Mouse (Mus musculus) C2C12 (cell line): Measurements from ENCODE around the gene Scyl1. TPM values are rescaled to one million over a fixed set of nuclear protein-coding genes. Genes with fewer than 3 reads are reported as not detected.
"Not testable (repeated sequence)": the region's sequence is repeated elsewhere in the genome, so short reads cannot be mapped to it uniquely, and the experiment has no call there.

ENCODE experiments used
- H3K27me3 ChIP-seq: one replicate; pipeline ENCODE4 v1.6.1; 2011; ENCODE audit not compliant: control insufficient read depth, insufficient read depth, insufficient read length
- H3K36me3 ChIP-seq: one replicate; pipeline ENCODE4 v1.6.1; 2011; ENCODE audit not compliant: control insufficient read depth, insufficient read depth
- H3K4me3 ChIP-seq: one replicate; pipeline ENCODE4 v1.5.1; 2011; ENCODE audit warnings: mild to moderate bottlenecking, control low read depth; ENCODE audit not compliant: poor library complexity, insufficient read depth, severe bottlenecking
- H3K79me2 ChIP-seq: one replicate; pipeline ENCODE4 v1.6.1; 2011; ENCODE audit not compliant: control insufficient read depth, insufficient read depth
- H3K79me3 ChIP-seq: one replicate; pipeline ENCODE4 v1.6.1; 2011; ENCODE audit warnings: low read depth, control low read depth
- H3ac ChIP-seq: one replicate; pipeline ENCODE3; 2011; ENCODE audit warnings: low read depth; ENCODE audit not compliant: control insufficient read depth, insufficient read length
- CEBPB ChIP-seq: IDR thresholded peaks from one replicate; pipeline ENCODE4 v1.6.1; 2011; ENCODE audit warnings: low read depth, mild to moderate bottlenecking, control low read depth, moderate library complexity
- CTCF ChIP-seq: IDR thresholded peaks from one replicate; pipeline ENCODE4 v1.5.1; 2011; ENCODE audit not compliant: control insufficient read depth, insufficient read depth, insufficient read length
- FOSL1 ChIP-seq: IDR thresholded peaks from one replicate; pipeline ENCODE4 v1.8.0; 2011; ENCODE audit warnings: mild to moderate bottlenecking, low read length; ENCODE audit not compliant: poor library complexity, insufficient read depth, severe bottlenecking
- MAX ChIP-seq: IDR thresholded peaks from one replicate; pipeline ENCODE4 v1.6.1; 2011; ENCODE audit warnings: mild to moderate bottlenecking, control low read depth
- MYOD1 ChIP-seq: IDR thresholded peaks from one replicate; pipeline ENCODE4 v1.6.1; 2011; ENCODE audit warnings: low read depth; ENCODE audit not compliant: control insufficient read depth, insufficient read length
- MYOG ChIP-seq: IDR thresholded peaks from one replicate; pipeline ENCODE4 v1.6.1; 2011; ENCODE audit not compliant: control insufficient read depth, insufficient read length; ENCODE audit errors: extremely low read depth
- USF1 ChIP-seq: IDR thresholded peaks from one replicate; pipeline ENCODE4 v1.6.1; 2011; ENCODE audit warnings: low read depth, mild to moderate bottlenecking, control low read depth, moderate library complexity
- polyA plus RNA-seq: library from polyadenylated mRNA; unstranded; fragments of >200 nt; fragmentation: generic; extraction: Trizol; gene quantifications from one replicate; pipeline ENCODE4 v1.2.1, GENCODE M21; 2012; ENCODE audit warnings: missing spikeins

Gene Scyl1
- polyA plus RNA-seq, 1 experiment, result 69.6 TPM

DNA sequence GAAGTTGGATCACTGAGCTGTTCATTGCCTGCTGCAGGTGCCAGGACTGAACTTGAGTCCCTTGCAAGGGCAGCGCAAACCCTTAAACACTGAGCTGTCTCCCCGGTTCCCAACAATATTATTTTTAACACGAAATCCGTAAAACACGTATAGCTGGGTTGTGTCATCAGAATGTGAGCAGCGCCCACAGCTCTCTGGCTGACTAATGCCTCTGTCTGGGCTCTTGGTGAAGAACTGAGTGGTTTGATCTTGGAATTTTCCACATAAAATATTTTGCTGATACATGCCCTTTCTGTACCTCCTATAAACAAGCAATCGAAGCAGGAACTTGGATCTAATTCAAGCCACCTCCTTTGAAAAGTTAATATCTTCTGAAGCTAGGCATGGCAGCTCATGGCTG, 43.8 kb upstream of the Scyl1 start:
- Histone ChIP-seq H3K36me3 (peaks cover 5% of the 10 kb centered on the region), H3ac (no peak overlapping the region), H3K79me3 (no peaks in the 10 kb centered on the region), H3K79me2 (peaks cover 21% of the 10 kb centered on the region), H3K4me3 (no peak overlapping the region), H3K27me3 (no peaks in the 10 kb centered on the region)
- TF ChIP-seq MAX (no peak), CEBPB (peak; percentile 66), MYOD1 (no peak)

DNA sequence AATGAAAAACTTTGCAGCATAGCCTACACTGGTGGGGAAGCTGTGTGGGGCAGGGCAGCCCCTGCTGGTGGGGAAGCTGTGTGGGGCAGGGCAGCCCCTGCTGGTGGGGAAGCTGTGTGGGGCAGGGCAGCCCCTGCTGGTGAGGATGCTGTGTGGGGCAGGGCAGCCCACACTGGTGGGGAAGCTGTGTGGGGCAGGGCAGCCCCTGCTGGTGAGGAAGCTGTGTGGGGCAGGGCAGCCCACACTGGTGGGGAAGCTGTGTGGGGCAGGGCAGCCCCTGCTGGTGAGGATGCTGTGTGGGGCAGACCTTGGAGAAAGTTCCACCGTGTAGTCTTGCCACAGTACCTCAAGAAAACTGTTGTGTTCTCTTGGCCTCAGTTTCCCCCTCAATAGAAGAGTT, 42.8 kb upstream of the Scyl1 start:
- not testable (repeated sequence) for H3ac ChIP-seq, H3K27me3 ChIP-seq, H3K4me3 ChIP-seq, H3K36me3 ChIP-seq, H3K79me3 ChIP-seq
- TF ChIP-seq CTCF, result peak; percentile 65
- peaks cover 21% of the 10 kb centered on the region for H3K79me2 ChIP-seq

DNA sequence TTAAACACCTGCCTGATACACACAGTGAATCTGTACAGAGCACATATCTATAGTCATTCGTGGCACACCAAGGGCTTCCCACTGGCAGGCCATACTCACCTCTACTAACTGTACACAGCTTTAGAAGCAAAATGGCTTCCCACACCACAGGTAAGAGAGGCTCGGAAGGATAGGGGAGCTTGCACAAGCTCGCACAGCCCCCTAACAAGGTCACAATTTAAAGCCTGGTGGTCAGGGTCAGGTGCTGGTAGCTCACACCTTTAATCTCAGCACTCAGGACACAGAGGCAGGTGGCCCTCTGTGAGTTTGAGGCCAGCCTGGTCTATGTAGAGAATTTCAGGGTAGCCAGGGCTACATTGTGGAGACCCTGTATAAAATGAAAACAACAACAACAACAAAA, 42.3 kb upstream of the Scyl1 start:
- Histone ChIP-seq H3K27me3 (no peaks in the 10 kb centered on the region), H3K36me3 (no peaks in the 10 kb centered on the region), H3ac (no peak overlapping the region), H3K79me2 (peaks cover 21% of the 10 kb centered on the region), H3K4me3 (no peak overlapping the region), H3K79me3 (no peaks in the 10 kb centered on the region)
- TF ChIP-seq MAX (no peak), FOSL1 (no peak), CTCF (no peak), CEBPB (no peak), MYOD1 (no peak), MYOG (no peak), USF1 (no peak)

GRCm38 (mm10) chr19:5811771-5812504, 40.7 kb upstream of the Scyl1 start:
- Histone ChIP-seq H3K27me3 (no peaks in the 10 kb centered on the region), H3ac (no peak overlapping the region), H3K36me3 (no peaks in the 10 kb centered on the region), H3K79me3 (no peaks in the 10 kb centered on the region), H3K4me3 (no peak overlapping the region), H3K79me2 (peaks cover 21% of the 10 kb centered on the region)
- no peak for TF ChIP-seq MYOG
- TF ChIP-seq MYOD1, result no peak
- no peak for TF ChIP-seq FOSL1
- TF ChIP-seq CTCF, result no peak
- no peak for TF ChIP-seq USF1
- TF ChIP-seq CEBPB, result no peak
- TF ChIP-seq MAX, result no peak

DNA sequence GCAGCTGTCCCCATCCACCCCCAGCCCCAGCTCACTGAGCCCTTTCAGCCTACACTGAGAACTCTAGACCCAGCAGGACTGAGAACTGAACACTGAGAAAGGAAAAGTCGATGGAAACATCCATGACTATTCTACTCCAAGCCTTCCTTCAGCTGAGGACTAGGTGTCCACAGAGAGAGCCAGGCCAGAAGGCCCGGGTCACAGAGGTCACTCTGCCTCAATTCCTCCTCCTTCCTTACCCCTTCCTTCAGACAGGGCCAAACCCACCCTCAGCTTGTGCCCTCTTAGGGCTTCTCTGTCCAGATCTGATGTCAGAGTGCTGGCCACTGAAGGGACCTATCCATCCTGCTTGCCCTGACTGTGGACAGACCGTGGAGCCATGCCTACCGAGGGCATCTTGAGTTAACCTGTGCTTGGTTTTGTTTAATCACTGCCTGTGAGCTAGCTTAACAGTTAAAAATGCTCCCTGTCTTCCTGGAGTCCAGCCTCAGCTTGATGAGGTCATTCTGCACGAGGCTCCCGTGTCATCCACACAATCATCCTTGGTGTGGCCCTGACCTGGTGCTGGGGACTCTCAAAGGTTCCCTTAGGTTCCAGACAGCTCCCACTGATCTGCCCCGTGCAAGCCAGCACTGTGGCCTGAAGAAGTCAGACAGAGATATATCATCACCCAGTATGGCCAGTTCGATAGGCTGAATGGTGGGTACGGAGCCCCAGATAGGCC, 39.8 kb upstream of the Scyl1 start:
- Histone ChIP-seq H3K4me3 (no peak overlapping the region), H3K36me3 (no peaks in the 10 kb centered on the region)
- TF ChIP-seq MYOD1, result no peak
- no peak for TF ChIP-seq USF1
- no peak for TF ChIP-seq CEBPB
- no peak for TF ChIP-seq CTCF
- no peak for TF ChIP-seq MYOG
- TF ChIP-seq FOSL1, result no peak
- TF ChIP-seq MAX, result no peak

More for the DNA sequence above, 39.8 kb upstream of the Scyl1 start:
- H3K79me2 ChIP-seq, result peaks cover 21% of the 10 kb centered on the region
- no peaks in the 10 kb centered on the region for H3K79me3 ChIP-seq
- H3K27me3 ChIP-seq, result no peaks in the 10 kb centered on the region
- peak overlapping the region; percentile 58 for H3ac ChIP-seq
